Mouse (Mus musculus) G1E-ER4 (cell line): ENCODE results near the gene Iqgap2. TPM values are rescaled to one million over a fixed set of nuclear protein-coding genes. Genes with fewer than 3 reads are reported as not detected.
A peak's percentile ranks its signal among the peaks of the same experiment; 100 is the strongest.

Experiments used
- GATA1 ChIP-seq: IDR thresholded peaks from one replicate; pipeline ENCODE4 v1.8.0; 2012; ENCODE audit warnings: low read length, inconsistent platforms
- polyA plus RNA-seq: library from polyadenylated mRNA; stranded (reverse); fragments of >175 nt; gene quantifications from 2 replicates; pipeline ENCODE4 v1.2.3, GENCODE M21; 2012

Iqgap2 gene
- polyA plus RNA-seq, 1 experiment: 4.4 TPM

DNA sequence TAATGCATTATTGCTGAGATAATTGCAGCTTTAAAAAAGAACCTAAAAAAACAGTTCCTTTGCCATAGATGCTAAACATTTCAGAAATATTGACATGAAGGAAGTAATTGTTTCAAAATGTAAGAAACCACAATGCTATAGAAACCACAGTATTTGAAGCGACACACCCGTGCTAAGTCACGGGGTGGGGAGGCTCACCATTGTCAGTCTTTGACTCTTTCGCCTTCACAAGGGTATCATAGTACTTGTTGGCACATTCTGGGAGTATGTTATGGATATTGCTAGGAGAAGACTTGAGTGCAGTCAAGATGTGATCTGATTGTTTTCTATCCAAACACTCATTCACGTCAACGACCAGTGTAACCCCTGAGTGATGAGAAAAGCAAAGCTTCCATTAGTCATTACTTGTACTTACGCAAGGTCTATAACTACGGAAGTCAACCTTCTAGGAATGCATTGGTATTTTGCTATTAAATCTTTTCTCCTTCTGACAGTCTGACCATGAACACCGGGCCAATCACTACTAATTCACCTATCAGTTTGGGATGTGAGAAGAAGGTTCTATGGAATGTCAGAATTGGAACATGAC is 207.0 kb downstream of the Iqgap2 start:
- no peak for TF ChIP-seq GATA1

GRCm38 (mm10) chr13:95679491-95679941 is 212.2 kb downstream of the Iqgap2 start:
- peak; percentile 77 for TF ChIP-seq GATA1

GRCm38 (mm10) chr13:95679078-95679477 is 212.6 kb downstream of the Iqgap2 start:
- peak; percentile 73 for TF ChIP-seq GATA1

GRCm38 (mm10) chr13:95672372-95672771 is 219.3 kb downstream of the Iqgap2 start:
- TF ChIP-seq GATA1: no peak

GRCm38 (mm10) chr13:95671108-95671897 is 220.4 kb downstream of the Iqgap2 start:
- TF ChIP-seq GATA1: peak; percentile 86

- no peak for TF ChIP-seq GATA1
Measured at GRCm38 (mm10) chr13:95670534-95670933, 221.2 kb downstream of the Iqgap2 start.

GRCm38 (mm10) chr13:95667260-95667659 is 224.5 kb downstream of the Iqgap2 start:
- TF ChIP-seq GATA1: no peak

GRCm38 (mm10) chr13:95665644-95666356 is 225.9 kb downstream of the Iqgap2 start:
- TF ChIP-seq GATA1: no peak

DNA sequence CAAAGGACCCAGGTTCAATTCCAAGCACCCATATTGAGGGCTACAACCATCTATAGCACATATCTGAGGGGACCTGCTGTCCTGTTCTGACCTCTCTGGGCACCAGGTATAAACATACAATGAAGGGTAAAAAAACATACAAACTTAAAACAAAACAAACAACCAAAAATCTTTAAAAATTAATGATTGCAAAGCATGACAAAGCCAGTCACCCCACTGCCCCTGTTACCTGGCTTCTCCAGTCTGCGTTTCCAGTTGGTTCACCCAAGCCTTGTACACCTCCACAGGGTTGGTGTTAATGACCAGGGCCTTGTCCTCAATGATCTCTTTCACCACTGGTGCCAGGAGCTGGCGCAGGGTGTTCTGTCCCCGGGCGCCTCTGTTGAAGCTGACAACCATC is 227.9 kb downstream of the Iqgap2 start:
- no peak for TF ChIP-seq GATA1

DNA sequence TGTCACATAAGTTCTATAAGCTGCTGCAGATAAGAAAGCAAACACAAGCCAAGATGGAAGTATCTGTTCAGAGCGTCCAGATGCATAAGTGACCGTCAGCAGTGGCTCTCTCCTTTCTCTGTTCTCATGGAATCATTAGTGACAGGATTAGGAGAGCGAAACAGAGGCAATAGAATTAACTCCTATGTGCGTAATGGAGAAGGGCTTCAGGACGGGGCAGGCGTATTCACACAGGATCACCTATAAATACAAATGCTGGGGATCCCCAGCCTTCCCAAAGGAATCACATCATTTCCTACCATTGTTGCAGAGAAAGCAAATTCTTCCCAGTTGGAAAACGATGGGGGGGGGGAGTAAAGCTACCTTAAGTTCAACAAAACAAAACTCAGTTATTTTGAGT is 232.3 kb downstream of the Iqgap2 start:
- no peak for TF ChIP-seq GATA1

GRCm38 (mm10) chr13:95657171-95657570 is 234.6 kb downstream of the Iqgap2 start:
- TF ChIP-seq GATA1: peak; percentile 70

- TF ChIP-seq GATA1: no peak
Measured at GRCm38 (mm10) chr13:95655284-95655683, 236.4 kb downstream of the Iqgap2 start.

DNA sequence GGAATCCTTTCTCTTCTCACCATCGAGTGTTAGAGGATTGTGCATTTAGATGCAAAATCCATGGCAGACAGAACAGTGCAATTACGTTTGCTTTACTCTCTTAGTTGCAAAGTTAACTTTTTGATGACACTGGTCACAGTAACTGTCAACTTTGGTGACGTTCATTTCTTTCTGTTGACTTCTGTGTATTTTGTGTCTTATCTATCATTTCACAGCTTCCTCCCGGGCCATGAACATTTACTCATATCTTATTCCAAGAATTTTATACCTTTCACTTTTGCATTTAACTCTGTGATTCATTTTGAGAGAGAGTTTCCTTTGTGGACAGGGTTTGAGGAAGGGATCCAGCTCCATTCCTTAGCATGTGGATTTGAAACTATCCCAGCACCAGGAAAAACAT is 238.0 kb downstream of the Iqgap2 start:
- no peak for TF ChIP-seq GATA1

DNA sequence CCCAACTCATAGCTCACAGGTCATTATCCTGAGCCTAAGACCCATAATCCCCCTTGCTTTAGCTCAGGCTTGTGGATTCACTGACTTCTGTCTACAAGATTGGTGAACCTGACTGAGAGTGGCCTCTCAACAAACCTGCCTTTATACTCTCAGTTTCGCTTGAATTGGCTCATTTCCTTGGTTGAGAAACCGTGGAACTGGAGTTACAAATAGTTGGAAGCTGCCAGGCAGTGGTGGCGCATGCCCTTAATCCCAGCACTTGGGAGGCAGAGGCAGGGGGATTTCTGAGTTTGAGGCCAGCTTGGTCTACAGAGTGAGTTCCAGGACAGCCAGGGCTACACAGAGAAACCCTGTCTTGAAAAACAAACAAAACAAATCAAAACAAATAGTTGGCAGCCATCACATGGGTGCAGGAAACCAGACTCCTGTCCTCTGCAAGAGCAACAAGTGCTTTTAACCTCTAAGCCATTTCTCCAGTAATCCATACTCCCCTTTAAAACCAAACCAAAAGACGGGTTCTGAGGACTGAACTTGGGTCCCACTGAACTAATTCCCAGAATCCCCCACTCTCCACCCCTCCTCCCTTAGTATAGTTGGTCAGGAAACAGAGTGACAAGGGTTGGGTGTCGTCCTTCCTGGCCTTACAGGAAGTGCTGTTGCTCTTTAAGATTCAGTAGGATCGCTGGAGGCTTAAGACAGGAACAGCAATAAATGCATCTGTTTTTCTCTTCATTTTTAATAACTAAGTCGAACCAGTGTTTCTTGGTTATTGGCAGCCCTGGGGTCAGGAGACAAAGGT is 239.7 kb downstream of the Iqgap2 start:
- no peak for TF ChIP-seq GATA1

DNA sequence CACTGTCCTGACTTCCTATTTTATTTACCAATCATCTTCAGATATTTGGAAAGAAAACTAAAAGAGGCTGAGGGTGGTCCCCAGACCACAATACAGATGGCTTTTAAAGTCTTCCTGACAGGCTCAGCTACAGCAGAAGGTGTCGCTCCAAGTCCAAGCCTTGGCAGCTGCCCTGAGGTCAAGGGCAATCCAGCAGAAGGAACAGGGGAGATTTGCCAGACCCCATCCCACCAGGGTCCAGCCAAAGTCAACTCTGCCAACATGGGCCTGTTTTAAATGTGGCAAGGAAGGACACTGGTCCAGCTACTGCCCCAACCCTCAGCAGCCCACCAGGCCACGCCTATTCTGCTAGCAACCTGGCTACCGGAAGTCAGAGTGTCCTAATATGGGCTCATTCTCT is 241.8 kb downstream of the Iqgap2 start:
- TF ChIP-seq GATA1: no peak
